Mouse (Mus musculus) T-helper 17 cell (primary cell): ENCODE measurements at regions not wholly inside any gene's neighbourhood (a gene's known extent, or its start where the extent isn't known, plus 50 kb on each side); places are given as distances from the start of the nearest gene placed in this dataset.

Source experiments
- in situ Hi-C, 2 experiments: fragments of 300-600 bp; cut with MboI, MseI; formaldehyde crosslinking; loops; 1 replicate in 1 of 2; 2 replicates in 1 of 2; pipeline ENCODE4 v1.15.1; 2025; ENCODE audit warnings: high pct_unique_total_duplicates in 2 of 2

DNA sequence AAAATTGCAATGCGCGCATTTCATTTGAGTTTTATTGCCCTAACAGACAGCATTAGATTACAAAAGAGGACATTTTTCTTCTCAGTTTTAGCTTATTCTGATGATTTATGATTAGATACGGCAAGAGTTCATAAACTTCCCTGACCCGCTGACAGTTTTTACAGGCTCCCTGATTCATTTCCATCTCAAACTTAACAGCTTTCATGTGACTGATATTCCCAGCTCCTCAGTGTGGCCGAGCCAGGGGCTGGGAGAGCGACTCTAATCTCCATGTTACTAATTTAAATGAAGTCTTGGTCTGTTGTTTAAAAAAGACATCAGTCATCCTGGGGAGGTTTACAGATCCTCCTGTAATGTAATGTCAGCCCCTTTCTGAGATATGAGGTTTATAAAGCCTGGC, 355.5 kb upstream of the Prox1 start:
- in situ Hi-C loops = no loop called here

- in situ Hi-C loops = no loop called here
Measured at GRCm38 (mm10) chr1:190500106-190500505, 329.6 kb upstream of the Prox1 start.

GRCm38 (mm10) chr1:190497474-190497873, 327.0 kb upstream of the Prox1 start:
- in situ Hi-C loops = no loop called here

- in situ Hi-C loops = no loop called here
Measured at GRCm38 (mm10) chr1:190495741-190496520, 325.4 kb upstream of the Prox1 start.

GRCm38 (mm10) chr1:190486551-190487104, 316.1 kb upstream of the Prox1 start:
- in situ Hi-C loops = no loop called here

DNA sequence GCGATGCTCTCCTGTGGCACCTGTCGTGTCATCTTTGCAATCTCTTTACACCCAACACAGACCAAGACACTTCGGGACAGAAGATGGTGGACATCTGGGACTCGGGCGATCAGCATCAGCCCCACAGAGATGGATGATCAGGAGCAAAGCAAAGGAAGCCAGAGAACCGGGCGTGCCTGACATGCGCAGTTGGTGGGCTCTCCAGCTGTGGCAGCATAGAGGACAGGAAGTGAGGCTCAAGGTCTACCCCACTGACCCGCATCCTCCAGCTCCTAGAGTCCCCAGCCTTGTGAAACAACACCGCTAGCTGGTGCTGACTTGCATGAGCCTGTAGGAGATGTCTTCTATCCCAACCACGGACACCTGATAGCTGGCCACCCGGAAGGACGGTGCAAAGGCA, 312.9 kb upstream of the Prox1 start:
- in situ Hi-C loops = no loop called here

DNA sequence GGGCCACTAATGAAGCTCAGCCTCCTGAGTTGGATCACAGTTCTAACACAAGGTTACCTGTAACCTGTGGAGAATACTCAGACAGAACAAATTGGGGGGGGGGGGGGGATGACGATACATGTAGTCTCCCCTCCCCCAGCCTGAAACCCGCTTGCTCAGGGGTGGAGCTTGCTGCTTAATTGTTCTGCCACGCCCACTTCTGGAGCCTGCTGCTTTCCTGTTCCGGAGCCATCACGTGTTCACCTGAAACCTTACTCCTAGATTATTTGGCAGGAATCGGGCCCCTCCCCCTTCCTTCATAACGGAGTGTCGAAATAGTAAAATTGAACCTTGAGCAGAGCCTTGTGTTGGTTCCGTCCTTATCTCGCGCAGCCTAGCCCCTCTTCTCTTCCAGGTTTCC, 310.6 kb upstream of the Prox1 start:
- in situ Hi-C loops = no loop called here

DNA sequence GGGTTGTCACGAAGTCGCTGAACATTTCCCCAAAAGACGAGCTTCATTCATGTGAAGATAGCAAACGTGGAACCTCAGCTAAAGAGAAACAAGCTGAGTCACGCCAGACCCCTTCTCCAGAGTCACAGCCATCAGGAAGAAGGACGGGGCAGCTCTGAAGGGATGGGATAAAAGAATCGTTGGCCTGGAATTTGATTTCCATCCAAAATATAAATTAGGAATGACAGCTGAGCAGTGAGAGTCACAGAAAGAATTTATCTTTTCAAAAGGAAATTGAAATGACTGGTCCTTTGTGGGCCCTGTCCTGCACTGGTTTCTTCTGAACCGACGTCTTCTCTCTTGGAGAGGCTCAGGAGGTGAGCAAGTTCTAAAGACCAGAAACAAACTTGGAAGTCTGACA, 310.1 kb upstream of the Prox1 start:
- in situ Hi-C loops = no loop called here

DNA sequence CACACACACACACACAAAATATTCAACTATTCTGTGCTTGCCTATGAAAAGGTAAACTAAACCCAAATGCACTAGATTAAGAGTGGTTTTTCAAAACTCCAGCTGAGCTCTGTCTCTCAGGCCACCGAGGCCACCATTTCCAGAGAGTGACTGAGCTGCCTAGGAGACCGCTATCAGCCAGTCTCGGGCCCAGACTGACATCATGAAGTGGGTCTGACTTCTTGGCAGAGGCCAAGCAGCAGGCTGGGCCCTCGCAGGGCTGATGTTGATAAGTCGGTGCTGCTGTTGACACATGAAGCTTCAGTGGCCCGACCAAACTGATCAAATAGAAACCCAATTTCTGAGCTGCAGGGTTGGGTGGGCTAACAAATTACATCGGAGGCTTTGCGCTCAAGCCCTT, 302.2 kb upstream of the Prox1 start:
- in situ Hi-C loops = no loop called here

DNA sequence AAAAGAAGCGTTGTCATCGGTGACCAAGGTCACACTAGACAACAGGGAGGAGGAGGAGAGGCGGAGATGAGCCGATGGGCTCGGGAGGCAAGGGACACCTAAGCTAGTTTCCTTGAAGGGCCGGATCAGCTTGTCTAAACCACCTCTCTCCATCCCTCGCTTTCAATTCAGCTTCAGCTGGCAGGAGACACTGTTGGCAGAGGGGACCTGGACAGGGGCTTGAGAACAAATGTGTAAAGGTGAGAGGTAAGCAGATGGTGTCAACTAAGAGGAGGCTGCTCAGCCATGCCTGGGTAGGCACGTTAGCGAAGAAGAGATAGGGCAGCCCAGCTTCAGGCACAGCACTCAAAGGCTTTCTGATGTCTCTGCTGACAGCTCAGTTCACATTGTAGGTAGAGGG, 299.8 kb upstream of the Prox1 start:
- in situ Hi-C loops = no loop called here

- in situ Hi-C loops = no loop called here
Measured at GRCm38 (mm10) chr1:190457541-190458061, 287.1 kb upstream of the Prox1 start.

DNA sequence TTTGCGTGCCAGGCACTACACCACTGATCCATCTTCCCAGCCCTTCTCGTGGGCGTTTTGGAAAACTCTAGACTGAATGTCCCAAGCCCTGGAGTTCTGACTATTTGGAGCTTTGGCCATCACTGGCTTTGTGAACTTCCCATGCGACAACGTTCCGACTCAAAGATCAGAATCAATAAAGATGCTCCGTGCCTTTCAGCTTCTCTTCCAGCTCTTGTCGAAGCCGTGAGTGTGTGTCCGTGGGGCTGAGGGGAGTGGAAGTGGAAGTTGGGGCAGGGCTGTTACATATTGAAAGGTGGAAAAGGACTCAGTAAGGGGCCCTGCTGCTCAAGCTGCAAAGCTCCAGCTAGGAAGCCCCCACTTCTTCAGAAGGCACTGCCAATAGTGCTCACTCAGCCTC, 283.0 kb upstream of the Prox1 start:
- in situ Hi-C loops = no loop called here

DNA sequence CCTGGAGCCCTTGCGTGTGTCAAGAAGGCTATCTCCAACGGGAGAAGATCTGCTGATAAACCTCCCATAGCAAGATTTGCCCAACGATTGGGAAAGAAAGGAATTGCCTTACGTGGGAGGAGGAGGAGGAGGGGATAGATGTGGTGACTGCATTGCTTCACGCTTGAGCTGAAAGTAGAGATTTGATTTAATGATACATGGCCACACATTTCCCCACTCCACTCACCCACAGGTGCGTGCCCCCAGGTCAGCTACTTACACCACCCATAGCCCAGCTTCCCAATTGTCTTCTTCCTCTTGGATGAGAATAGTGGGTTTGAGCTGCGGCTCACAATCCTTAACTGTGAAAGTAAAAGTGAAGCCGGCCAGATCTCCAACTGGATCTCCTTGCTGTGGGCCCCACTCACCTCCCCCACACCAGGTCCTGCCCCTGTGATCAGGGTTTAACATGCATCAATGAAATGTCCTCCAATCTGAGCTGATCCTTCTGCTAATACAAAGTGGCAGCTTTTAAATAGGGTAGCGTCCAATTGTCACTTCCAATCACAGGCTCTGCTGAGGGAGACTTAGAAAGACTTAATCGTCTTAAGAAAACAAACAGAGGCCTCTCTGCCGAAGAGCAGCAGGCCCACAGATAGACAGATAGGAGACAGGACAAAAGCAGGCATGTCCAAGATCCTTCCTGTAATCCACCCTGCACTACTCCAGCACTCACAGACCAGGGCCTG, 281.8 kb upstream of the Prox1 start:
- in situ Hi-C loops = no loop called here

GRCm38 (mm10) chr1:190448263-190448662, 277.7 kb upstream of the Prox1 start:
- in situ Hi-C loops = no loop called here

DNA sequence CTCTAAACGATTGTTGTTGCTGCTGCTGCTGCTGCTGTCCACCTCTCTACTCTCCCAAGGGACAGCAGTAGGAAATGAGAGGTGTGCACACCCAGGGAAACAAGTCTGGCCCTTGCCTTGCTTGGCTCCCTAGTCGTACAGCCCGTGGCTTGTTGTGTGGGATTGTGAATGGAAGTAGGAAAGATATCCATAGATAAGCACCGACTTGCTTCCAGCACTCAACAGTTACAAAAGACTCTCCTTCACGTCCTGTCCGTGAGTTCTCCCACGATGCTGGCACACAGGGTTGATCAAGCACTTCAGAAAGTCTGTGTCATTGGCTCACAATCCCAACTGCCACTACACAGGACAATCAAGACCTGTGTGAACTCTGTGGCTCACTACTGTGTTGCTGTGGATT, 276.7 kb upstream of the Prox1 start:
- in situ Hi-C loops = no loop called here

GRCm38 (mm10) chr1:190446676-190447075, 276.2 kb upstream of the Prox1 start:
- in situ Hi-C loops = no loop called here

GRCm38 (mm10) chr1:190444366-190444765, 273.9 kb upstream of the Prox1 start:
- in situ Hi-C loops = no loop called here

GRCm38 (mm10) chr1:190443234-190443633, 272.7 kb upstream of the Prox1 start:
- in situ Hi-C loops = no loop called here

- in situ Hi-C loops = no loop called here
Measured at GRCm38 (mm10) chr1:190442166-190442565, 271.7 kb upstream of the Prox1 start.

DNA sequence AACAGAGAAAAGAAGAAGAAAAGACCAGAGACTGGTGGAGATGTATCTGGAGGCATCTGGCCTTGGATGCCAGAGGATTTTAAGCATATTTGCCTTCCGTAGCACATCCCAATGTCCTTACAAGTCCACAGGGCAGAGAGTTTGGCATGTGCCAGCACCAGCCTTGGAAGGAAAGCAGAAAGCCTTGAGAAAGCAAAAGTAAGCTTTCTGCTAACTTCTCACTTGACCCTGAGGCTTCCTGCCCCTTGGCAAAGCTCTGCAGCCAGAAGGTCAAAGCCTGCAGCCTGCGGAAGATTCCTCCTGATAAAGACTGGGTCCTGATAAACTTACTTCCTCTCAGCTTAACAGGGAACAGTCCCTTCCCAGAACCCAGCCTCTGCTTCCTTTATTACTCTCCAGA, 268.3 kb upstream of the Prox1 start:
- in situ Hi-C loops = no loop called here

DNA sequence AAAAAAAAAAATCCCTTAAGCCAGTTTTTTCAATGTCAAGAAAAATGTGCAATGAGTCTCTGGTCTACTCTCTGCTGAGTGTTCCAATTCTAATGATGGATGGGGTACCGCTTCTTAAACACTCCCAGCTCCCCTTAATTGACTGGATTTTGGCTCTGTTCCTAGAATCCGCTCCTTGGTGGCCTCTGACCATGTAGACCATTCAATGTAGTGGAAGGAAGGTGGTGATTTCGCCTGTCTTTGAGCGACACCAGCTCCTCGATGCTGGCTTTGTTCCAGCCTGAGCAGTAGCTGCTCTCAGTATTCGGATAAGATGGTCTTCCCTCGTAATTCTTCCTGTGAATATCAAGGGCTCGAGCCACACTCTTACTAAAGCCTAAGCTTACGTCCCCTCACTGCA, 252.4 kb upstream of the Prox1 start:
- in situ Hi-C loops = no loop called here

- in situ Hi-C loops = no loop called here
Measured at GRCm38 (mm10) chr1:190419709-190420108, 249.2 kb upstream of the Prox1 start.

DNA sequence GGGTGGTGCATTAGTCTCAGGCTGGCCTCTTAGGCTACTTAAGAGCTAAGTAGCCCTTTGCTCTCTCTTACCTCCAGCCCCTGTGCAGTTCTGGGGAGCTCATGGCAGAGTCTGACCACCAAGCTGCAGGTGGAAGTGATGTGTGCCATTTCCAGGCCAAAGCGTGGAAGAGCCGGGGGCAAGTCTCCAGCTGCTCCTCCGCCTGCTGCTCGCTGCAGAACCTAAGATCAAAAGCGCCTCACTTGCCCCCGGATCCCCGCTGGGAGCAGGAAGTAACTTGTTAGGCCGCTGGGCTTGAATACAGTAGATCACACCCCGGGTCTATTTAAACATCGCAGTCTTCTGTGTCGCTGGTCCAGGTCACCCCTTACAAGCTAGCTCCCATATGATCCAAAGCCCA, 246.8 kb upstream of the Prox1 start:
- in situ Hi-C loops = no loop called here
